Mouse (Mus musculus): ENCODE results near the gene Chit1. TPM values are rescaled to one million over a fixed set of nuclear protein-coding genes. Genes with fewer than 3 reads are reported as not detected.

The Chit1 gene
- total and polyA plus RNA-seq, 3 experiments = not detected

DNA sequence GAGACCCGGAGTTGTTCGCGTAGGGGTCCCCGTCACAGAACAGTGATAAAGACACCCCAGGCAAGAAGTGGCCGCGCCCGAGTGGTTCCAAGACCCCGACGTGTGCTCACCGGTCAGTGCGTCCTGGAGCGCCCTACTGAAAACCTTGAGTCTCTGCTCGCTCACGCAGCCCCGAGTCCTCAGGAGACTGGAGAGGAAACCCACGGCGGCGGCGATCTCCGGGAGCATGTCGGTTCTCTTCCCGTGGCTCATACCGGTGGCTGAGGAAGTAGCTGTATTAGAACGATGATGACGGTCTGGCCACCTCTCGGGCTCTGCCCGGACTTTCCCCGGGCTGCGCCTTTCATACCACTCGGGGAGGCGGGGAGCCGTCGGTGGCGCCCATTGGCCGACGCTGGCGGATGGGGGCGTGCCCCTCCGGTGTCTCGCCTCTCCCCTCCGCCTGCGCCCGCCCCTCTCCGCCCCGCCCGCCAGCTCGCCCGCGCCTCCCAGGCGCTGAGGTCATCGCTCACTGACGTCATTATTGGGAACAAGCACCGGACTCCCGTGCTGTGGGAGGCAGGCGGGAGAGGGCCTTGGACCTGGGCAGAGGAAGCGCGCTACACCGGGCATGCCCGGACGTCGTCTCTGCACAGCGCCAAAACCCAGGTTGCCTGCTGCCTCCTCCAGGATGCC lies 32.1 kb upstream of the Chit1 start, which contains the start of gene Btg2:
Gene Btg2 (minus strand): TSS at position 319 of the 675 bp plus-strand sequence.
- H3K27ac ChIP-seq (ENCODE audit: control insufficient read depth, low read depth, low read length) = peak within 1 kb of the TSS; percentile 82
- peak; percentile 72 for TF ChIP-seq ETS1 (IDR thresholded peaks at IDR 0.05; ENCODE audit: low read depth, low read length)
- TF ChIP-seq NELFE (IDR thresholded peaks at IDR 0.05; ENCODE audit: low read depth, low read length) = peak; percentile 94
- no peak for TF ChIP-seq E2F4 (IDR thresholded peaks at IDR 0.05; ENCODE audit: borderline replicate concordance, low read depth, low read length)
- TF ChIP-seq TCF12 (IDR thresholded peaks at IDR 0.05; ENCODE audit: low read depth, low read length) = peak; percentile 65
- 0 out of 2 replicates have a peak, but pooled peaks have one; percentile 23 for TF ChIP-seq HCFC1 (IDR thresholded peaks at IDR 0.05; ENCODE audit: low read depth, low read length)
- TF ChIP-seq POLR2AphosphoS2 (IDR thresholded peaks at IDR 0.05; ENCODE audit: low read length) = peak; percentile 89; the same call in 1 of the 2 replicates
- TF ChIP-seq MXI1 (IDR thresholded peaks at IDR 0.05; ENCODE audit: low read depth, low read length) = no peak; the same call in none of the 2 replicates
- TF ChIP-seq NRF1 (IDR thresholded peaks at IDR 0.05; ENCODE audit: insufficient read depth, low read depth, low read length, poor library complexity, severe bottlenecking) = 0 out of 2 replicates have a peak, but pooled peaks have one; percentile 27
- TF ChIP-seq TBP (IDR thresholded peaks at IDR 0.05; ENCODE audit: low read depth, low read length) = peak; percentile 94
- peak; percentile 60; the same call in 1 of the 2 replicates for TF ChIP-seq SIN3A (IDR thresholded peaks at IDR 0.05; ENCODE audit: low read length)
- TF ChIP-seq CTCF (IDR thresholded peaks at IDR 0.05 in 2 of 3, conservative IDR thresholded peaks at IDR 0.05 in 1 of 3; ENCODE audit: control insufficient read depth in 1 of 3, insufficient read depth in 1 of 3, low read depth in 2 of 3, low read length in 3 of 3, poor library complexity in 1 of 3, severe bottlenecking in 1 of 3) = no peak
- peak; percentile 98 to 99 for TF ChIP-seq POLR2A (IDR thresholded peaks at IDR 0.05; ENCODE audit: control insufficient read depth in 1 of 2, insufficient read depth in 1 of 2, low read depth in 1 of 2, low read length in 2 of 2, poor library complexity in 1 of 2)
- TF ChIP-seq ZMIZ1 (IDR thresholded peaks at IDR 0.05; ENCODE audit: low read depth, low read length) = peak; percentile 99
- peaks cover 2 to 31% of the 10 kb centered on the region in 2 experiments for H3K4me1 ChIP-seq (ENCODE audit: control insufficient read depth in 1 of 2, insufficient read depth in 2 of 2, low read length in 2 of 2)
- no peaks in the 10 kb centered on the region for H3K27me3 ChIP-seq (ENCODE audit: control insufficient read depth in 1 of 2, insufficient read depth in 2 of 2, low read length in 2 of 2)
- H3K9ac ChIP-seq (ENCODE audit: control insufficient read depth, low read depth, low read length, poor library complexity, severe bottlenecking) = peak within 1 kb of the TSS; percentile 70
- H3K4me3 ChIP-seq (ENCODE audit: control insufficient read depth in 1 of 2, insufficient read depth in 1 of 2, low read depth in 2 of 2, low read length in 2 of 2) = peak within 1 kb of the TSS; percentile 61 to 72
- H3K9me3 ChIP-seq (replicated peaks; ENCODE audit: insufficient read depth, low read length) = no peaks in the 10 kb centered on the region
- peak; percentile 92 for DNase-seq (ENCODE audit: low read depth, low spot score)
- no peaks in the 10 kb centered on the region; the same call in 1 of the 2 replicates for H3K79me2 ChIP-seq (ENCODE audit: control insufficient read depth, insufficient read depth, low read length, poor library complexity)
- peaks cover 0 to 16% of the 10 kb centered on the region in 2 experiments; a peak in 2 of 4 replicates for H3K36me3 ChIP-seq (ENCODE audit: control insufficient read depth in 1 of 2, insufficient read depth in 2 of 2, low read length in 2 of 2)

DNA sequence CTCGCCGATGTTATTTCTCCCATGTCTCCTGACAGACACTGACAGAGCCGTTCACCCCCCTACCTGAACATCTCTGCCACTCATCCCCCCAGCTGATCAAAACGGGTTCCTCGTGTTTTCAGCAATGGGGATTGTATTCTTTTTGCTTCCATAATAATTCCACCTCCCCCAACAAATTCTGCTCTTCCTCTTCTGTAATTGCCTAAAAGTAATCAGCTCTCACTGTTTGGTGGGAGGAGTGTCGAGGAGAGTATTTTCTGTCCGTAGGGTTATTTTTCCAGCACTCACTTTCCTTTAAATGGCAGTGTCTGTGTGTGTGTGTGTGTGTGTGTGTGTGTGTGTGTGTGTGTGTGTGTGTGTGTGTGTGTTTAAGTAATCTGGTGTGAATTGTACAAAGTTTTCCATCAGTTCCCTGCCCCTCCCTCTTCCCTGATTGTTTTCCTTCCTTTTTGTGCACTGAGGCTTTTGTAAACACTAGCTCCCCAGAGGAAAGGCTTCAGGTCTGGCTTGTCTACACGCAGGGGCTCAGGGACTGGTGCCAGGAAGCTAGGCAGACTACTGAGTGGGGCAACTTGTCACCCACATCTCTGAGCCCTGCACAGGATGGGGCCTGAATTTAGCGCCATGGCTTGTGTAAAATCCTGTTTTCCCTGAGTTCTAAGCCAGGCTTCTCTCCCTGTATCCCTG lies 31.4 kb upstream of the Chit1 start:
- Histone ChIP-seq H3K27ac (ENCODE audit: control insufficient read depth, low read depth, low read length) (no peak overlapping the region), H3K79me2 (ENCODE audit: control insufficient read depth, insufficient read depth, low read length, poor library complexity) (no peaks in the 10 kb centered on the region; the same call in 1 of the 2 replicates), H3K27me3 (ENCODE audit: control insufficient read depth in 1 of 2, insufficient read depth in 2 of 2, low read length in 2 of 2) (no peaks in the 10 kb centered on the region), H3K9ac (ENCODE audit: control insufficient read depth, low read depth, low read length, poor library complexity, severe bottlenecking) (peak overlapping the region; percentile 46), H3K9me3 (replicated peaks; ENCODE audit: insufficient read depth, low read length) (no peaks in the 10 kb centered on the region), H3K4me3 (ENCODE audit: control insufficient read depth in 1 of 2, insufficient read depth in 1 of 2, low read depth in 2 of 2, low read length in 2 of 2) (peak overlapping the region; percentile 31 to 53), H3K36me3 (ENCODE audit: control insufficient read depth in 1 of 2, insufficient read depth in 2 of 2, low read length in 2 of 2) (peaks cover 0 to 11% of the 10 kb centered on the region in 2 experiments; a peak in 2 of 4 replicates), H3K4me1 (ENCODE audit: control insufficient read depth in 1 of 2, insufficient read depth in 2 of 2, low read length in 2 of 2) (peaks cover 0 to 27% of the 10 kb centered on the region in 2 experiments)
- TF ChIP-seq ZKSCAN1 (IDR thresholded peaks at IDR 0.05; ENCODE audit: low read depth, low read length) (no peak), CTCF (IDR thresholded peaks at IDR 0.05 in 2 of 3, conservative IDR thresholded peaks at IDR 0.05 in 1 of 3; ENCODE audit: control insufficient read depth in 1 of 3, insufficient read depth in 1 of 3, low read depth in 2 of 3, low read length in 3 of 3, poor library complexity in 1 of 3, severe bottlenecking in 1 of 3) (no peak), USF1 (IDR thresholded peaks at IDR 0.05; ENCODE audit: low read depth, low read length) (no peak), SMC3 (IDR thresholded peaks at IDR 0.05; ENCODE audit: low read depth, low read length) (no peak), CHD1 (IDR thresholded peaks at IDR 0.05; ENCODE audit: low read depth, low read length) (no peak), ZMIZ1 (IDR thresholded peaks at IDR 0.05; ENCODE audit: low read depth, low read length) (no peak), SIN3A (IDR thresholded peaks at IDR 0.05; ENCODE audit: low read length) (no peak), POLR2AphosphoS2 (IDR thresholded peaks at IDR 0.05; ENCODE audit: low read length) (no peak), UBTF (IDR thresholded peaks at IDR 0.05; ENCODE audit: borderline replicate concordance, insufficient read depth, low read depth, low read length) (no peak), ZC3H11A (IDR thresholded peaks at IDR 0.05; ENCODE audit: low read depth, low read length) (no peak), ELF1 (IDR thresholded peaks at IDR 0.05; ENCODE audit: low read depth, low read length) (no peak), GABPA (IDR thresholded peaks at IDR 0.05; ENCODE audit: low read depth, low read length) (no peak), MAX (IDR thresholded peaks at IDR 0.05; ENCODE audit: low read length) (no peak)
- no peak for DNase-seq (ENCODE audit: low read depth, low spot score)

Data from MEL (cell line).